Mouse (Mus musculus) embryo, embryonic 10.5 days (tissue): Measurements from ENCODE around the gene Prrx1.

ENCODE experiments used
- DNase-seq: peaks from one replicate; pipeline ENCODE4 v3.0.0-alpha.2; 2015; ENCODE audit warnings: low spot score

Gene Prrx1

DNA sequence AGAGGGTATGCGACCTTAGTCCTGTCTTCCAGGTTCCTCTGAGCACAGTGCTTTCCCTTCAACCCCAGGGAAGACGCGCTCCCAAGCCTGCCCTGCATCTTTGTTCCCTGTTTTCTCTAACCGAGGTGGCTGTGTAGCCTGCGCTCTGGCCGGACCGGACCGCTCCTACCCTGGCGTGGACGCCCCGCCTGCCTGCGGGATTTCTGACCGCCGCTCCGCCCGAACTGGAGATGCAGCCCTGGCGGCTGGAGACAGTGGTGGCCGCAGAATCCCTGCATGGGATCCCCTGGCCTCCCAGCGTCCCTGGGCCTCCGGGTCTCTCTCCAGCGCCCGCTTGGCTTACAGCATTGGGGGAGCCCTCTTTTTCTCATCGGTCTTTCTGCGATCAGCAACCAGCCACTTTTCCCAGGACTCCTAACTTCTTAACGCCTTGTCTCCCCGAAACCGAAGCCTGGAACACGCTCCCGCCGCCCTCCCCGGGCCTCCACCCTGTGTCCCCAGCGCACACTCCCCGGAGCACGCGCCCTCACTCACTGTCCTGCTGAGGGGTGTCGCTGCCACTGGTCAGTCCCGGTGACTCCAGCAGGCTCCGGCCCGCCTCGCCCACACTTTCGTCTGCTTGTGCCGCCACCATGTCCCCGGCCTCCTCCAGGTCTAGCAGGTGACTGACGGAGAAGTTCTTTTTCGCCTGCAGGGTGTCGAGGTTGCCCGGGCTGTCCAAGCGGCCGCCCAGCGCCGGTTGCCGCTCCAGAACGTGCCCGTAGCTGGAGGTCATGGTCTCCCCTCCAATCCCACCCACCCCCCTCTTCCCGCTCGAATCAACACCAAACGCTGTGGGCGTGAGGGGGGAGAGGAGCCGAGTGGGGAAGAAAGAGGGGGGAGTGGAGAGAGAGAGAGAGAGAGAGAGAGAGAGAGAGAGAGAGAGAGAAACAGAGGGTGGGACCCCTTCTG lies 1.4 kb downstream of the Prrx1 start:
- DNase-seq: peak; percentile 66

DNA sequence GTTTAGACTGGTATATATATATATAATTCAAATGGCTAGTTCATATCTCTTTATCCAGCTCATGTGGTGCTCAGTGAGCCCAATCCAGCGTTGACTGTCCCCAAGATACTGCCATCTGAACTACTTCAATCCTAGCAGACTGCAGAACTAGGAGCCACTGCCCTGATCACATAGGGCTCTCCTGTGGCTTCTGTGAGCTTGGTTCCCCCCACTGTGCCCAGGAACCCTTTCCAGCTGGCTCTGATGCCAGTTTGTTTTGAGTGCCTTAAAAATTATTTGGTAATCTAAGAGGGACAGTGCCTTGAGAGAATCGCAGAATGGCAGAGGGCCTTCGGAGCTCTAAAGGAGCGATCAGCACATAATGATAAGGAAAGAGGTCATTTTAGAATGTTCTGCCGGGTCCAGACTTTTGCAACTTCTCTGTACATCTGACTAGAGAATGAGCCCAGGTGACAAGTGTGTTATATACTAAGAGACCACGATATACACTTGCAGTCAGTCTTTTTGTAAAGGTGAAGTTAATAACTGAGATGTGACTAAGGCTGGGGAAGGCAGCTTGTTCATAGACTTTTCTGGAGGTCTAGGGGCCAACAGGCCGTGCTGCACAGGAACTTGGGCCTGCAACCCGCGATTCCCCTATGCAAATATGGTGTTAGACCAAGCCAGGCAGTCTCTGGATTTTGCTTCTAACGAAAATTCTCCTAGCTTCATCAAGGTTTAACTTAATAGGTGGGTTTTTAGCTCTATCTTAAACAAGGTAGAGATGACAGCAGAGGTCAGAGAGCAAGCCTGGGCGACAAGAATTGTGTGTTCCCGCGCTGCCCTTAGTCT lies 2.3 kb downstream of the Prrx1 start:
- DNase-seq: peak; percentile 50

DNA sequence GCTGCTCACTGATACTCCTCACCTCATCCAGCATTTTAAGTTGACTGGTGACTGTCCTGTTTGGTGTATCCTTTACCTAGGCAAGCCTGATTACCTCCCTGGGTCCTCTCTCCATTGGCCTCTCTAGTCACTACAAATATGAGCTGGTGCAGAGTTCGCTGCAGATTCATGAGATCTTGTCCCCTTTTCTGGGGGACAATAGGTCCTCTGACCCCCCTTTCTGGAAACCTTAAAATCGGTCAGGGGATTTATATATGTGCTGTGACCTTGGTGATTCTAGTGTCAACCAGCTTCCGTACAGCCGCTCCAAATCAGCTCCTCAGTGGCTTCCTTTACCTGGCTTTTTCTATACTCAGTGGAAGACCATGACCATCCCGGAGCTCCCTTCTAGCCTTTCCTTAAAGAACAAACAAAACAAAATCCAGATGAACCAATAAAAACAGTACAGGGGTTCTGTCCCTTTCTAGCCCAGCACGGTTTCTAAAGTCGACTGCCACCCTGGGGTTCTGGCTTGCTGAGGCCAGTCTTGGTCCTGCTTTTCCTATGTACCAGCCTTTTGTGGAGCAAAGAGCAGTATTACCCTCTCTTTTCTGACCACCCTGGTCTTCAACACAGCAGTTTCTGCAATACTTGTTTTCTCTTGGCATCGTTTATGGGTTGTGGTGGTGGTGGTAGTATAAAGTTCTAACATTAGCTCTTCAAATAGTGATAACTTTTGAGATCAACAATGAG lies 3.3 kb downstream of the Prrx1 start:
- peak; percentile 27 for DNase-seq

DNA sequence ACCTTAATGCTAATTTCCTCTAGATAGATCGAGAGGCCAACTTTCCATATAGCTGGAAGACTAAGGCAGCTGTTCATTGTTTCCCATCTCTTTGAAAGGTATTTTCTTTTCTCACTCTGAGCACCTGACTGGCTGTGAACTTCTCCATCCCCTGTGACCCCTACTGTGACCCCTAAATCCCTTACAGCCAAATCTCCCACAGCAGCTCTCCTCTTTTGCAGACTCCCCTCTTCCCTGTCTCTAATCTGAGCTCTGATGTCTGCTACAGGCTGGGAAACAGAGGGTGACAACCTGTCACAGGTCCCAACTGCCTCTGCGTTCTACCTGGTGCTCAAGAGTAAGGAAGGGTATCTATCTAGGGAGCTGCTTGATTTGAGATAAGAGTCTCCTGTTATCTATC lies 4.0 kb downstream of the Prrx1 start:
- DNase-seq: peak; percentile 59

DNA sequence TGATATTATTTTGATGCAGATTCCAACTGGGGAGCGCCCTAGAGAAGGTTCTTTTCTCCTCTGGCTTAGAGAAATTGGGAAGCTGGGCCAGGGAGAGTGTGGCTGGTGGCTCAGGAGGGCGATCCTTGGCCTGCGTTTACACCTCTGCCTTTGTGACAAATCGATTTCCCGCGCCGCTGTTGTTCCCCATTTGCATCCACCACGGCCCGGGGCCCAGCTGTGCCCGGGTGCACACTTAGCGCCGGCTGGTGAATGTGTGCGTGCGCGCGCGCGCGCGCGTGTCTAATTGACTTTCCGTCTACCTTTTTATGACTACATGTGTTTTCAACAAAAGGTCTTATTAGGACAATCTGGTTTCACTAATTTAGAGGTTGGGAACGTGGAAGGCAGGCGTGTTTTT lies 4.9 kb downstream of the Prrx1 start:
- peak; percentile 80 for DNase-seq

DNA sequence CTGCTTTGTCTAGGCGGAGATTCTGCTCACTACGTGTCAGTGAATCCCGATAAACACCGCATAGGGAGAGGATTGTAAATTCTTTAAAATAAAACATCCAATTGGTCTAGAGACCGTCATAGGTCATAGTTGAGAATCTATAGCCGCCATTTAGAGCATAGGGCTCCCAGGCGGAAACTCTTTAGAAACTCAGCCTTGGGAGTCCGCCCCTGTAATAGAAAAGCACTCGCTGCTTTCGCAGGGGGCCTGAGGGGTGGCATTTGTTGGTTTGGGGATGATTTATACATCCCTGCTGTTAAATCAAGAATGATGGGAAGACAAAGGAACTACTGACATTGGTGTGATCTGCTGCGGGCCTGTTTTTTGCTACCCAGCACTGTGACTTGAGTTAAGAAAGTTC lies 5.8 kb downstream of the Prrx1 start:
- peak; percentile 52 for DNase-seq

DNA sequence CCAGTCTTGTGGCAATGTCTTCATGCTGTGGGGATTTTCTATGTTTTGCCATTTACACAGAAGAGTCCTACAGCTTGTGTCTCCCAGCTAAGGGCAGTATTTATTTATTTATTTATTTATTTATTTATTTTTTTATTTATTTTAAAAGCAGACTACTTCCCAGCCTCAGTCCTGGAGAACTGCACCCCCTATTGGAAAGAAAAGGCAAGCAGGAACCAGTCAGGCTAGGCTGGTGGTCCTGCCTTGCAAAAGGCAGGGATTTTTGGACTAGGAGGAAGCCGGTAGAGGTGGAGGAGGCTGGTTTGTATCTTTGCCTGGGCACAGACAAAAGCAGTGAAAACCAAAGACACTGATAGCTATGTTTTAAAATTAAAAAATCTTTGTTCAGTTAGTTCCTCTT lies 7.6 kb downstream of the Prrx1 start:
- peak; percentile 40 for DNase-seq

DNA sequence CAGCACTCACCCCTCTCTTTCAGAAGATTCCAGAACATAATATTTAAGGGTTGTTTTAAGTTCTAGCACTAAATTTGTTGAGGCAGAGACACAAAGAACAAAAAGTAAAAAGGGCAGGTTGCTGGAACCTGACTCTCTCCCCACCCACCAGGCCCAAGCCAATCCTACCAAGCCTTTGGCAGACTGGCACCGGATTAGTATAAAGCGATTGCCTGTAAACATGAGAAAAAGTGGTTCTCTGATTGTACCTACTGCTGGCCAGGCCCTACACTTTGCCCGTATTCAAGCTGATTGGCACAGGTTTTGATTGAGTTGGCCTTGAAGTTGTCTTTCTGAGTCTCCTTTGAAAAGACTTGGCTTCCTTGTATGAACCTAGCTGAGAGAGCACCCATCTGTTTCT lies 8.7 kb downstream of the Prrx1 start:
- no peak for DNase-seq

DNA sequence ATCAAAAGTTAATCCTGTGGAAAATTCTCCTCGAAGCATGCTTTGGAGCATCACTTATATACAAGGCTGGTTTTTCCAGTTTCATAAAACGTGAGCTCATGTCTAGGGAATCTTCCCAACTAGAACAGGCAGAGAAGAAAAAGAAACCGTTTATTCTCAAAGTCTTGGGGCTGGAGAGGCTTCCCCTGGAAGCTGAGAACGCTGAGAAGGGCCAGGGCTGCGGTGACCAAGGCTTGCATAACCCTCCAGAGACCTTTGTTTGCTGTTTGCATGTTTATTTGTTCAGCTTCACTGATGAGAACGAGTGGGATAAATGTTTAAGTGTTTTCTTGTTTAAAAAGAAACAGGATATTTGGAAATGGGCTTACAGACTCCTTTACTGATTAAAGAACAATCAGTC lies 11.2 kb downstream of the Prrx1 start:
- no peak for DNase-seq

DNA sequence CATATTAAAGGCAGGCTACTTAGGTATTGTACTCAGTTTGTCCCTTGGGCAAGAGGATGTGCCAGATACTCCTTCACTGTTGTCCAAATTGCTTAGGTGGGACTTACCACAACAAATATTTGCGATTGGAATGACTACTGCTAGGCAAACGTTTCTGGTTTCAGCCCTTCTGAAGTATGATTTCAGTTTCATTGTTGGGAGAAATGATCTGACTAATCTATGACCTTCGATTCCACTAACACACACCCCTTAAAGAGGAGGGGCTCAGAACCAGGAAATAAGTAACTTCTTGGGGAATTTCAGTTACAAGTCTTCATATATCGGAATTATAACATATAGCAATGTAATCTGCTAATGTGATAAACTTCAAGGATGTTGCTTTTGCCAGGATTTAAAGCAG lies 20.4 kb downstream of the Prrx1 start:
- no peak for DNase-seq

DNA sequence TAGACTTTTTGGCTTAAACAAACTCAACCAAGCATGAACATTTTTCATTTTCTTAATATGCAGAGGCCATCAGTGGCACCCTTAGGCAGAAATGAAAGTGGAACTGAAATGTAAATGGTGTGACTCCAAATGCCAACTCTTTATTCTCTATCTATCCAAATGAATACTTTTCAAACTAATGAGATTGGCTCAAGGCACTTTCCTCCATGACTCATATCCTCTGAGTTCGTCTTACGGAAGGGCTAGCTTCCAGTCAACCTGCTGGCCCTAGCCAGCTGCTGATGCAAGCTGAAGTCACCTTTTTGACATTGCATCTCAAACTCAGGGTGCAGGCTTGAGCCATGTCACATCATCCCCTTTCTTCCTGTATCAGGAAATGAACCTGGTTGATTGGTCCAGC lies 21.6 kb downstream of the Prrx1 start:
- DNase-seq: no peak

DNA sequence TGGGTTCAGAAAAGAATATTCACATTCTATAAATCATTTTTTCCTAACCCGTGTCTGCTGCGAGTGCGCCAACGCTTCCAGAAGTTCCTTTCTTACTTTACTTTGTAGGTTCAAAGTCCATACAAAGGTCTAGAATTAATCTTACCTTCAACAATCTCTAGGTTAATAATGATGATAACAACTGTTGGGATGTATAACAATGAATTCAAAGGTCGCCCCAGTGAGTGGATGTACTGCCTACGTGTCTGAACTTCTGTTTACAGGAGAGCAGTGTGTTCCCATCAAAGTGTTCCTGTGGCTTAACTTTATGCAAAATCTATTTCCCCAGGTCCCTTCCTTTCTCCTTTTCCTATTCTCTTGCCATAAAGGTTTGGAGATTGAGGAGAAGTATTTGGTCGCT lies 24.4 kb downstream of the Prrx1 start:
- no peak for DNase-seq

DNA sequence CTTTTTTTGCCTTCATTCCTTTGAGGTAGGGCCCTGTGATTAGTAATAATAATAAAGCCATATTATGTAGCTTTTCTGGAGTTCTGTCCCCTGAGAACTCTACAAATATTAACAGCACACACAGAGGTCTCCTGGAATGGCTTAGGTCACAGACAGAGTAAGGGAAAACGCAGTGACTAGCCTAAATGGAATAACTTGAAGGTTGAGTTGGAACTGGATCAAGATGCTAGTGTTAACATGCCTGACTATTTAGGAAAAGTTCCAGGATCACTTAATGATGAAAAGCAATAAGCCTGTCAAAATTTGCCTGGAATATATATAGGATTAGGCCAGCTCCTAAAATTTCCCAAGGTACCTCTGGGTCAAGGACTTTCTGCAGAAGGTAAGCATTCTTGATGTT lies 28.0 kb downstream of the Prrx1 start:
- no peak for DNase-seq

DNA sequence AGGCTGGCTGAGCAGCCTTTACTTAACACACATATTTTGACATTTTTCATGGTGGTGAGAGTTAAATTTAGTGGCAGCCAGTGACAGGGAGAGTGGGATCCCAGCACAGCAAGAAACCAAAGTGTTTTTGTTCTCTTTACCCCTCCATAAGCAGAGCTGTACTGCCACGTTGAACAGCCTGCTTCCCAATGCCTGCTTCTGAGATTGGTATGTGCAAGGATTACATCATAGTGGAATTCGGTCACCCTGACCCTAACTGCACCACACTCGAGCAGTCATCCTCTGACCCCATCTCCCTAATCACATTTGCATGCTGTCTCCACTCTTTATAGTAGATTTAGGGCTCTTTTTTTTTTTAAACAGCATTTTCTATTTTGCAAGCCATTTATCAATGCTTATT lies 28.4 kb downstream of the Prrx1 start:
- DNase-seq: no peak

DNA sequence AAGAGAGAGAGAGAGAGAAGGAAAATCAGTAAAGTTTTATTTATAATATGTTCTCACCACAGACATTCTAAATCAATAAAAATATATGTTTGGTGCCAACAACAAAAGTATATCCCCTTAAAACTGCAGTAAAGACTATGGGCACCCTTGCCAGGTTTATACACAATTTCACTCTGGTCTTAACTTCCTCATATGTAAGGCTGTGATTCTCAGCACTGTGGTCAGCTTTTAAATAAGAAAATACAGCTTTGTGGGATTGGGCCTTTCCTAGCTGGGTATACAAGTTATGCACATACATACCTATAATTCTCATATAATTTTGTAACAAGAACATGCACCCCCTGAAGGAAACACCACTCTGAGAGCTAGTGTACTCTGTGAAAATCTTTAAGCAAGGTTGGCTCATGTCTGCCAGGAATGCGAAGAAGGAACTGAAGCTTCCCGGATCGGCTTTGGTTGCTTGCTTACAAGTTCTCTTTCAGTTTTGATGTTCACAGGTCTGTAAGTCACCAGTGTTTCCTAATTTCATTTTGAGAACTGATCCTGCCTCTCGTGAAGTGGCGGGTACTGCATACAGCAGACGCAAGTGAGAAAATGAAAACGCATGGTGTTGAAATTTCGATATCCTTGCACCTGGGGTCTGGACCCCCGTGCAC lies 29.4 kb downstream of the Prrx1 start:
- no peak for DNase-seq

DNA sequence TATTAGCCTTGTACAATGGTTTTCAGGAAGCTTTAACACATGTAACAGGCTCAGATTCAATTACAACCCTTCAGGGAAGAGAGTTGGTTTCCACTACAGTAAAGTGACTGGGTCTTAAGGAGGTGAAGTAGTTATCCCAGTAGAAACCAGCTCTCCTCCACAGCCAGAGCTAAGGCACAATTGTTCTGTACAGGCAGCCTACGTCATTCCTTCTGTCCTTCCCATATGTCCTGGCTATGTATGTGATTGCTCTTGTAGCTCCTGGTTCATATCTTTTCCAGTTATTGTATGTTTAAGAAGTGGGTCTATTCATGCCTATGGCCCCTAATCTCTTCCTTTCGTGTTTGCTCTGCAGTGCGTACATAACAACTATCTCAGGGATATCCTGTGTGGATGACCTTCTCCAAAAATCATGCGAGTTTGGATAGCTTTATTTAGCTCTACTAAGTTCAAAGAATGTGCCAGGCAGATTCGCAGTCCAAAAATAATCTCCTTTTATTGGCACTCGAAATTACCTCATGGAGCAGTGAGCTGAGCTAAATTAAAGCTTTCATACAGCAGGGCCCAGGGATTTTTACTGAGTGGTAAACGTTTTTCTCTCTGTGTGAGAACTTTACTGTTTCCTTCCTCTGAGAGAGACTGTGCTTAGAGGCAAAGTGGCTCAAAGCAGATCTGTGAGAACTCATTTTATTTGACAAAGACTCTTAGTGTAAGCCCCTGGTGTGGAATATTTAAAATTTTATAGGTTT lies 31.9 kb downstream of the Prrx1 start:
- DNase-seq: no peak

DNA sequence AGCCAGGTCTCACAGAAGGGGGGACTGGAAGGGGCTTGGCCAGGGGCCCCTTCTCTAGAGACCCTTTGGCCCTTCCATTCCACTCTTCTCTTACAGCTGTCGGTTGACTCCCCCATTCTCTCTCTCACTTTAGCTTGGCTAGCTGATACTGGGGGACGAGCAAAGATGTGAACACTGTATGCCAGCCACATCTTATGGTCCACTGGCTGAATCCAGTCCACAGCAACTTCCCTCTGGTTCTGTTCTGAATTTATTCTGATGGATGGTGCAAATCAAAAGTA lies 32.7 kb downstream of the Prrx1 start:
- no peak for DNase-seq

DNA sequence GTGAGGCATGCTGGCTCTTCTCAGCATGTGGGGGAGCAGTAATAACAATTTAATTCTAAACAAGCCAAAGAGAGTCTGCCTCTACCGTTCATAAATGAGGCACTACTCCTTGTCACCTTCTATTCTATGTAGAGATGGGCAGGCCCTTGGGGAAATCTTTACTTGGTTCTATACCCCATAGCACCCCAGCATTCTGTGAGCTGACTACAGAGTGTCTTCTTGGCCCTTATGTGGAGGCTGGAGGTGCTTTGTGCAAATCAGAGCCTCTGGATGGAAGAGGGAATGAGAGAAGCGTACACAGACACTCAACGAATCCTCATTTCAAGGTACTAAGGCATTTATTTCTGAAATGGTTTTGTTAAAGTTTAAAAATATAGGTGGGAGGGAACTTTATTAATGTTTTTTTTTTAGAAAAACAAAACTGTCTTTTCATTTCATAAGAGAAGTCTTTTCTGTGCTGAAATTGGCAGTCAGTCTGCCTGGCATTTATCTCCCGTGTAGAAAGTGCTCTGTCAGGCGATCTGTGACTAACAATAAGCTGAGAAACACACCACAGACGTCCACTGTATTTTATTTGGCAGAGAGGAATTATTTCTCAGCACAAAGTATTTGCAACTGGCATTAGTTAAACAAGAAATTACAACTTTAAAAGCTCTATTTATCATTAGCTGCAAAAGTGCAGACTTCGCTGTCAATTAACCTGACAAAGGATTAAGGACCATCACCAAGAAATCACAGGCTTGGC lies 33.2 kb downstream of the Prrx1 start:
- no peak for DNase-seq

DNA sequence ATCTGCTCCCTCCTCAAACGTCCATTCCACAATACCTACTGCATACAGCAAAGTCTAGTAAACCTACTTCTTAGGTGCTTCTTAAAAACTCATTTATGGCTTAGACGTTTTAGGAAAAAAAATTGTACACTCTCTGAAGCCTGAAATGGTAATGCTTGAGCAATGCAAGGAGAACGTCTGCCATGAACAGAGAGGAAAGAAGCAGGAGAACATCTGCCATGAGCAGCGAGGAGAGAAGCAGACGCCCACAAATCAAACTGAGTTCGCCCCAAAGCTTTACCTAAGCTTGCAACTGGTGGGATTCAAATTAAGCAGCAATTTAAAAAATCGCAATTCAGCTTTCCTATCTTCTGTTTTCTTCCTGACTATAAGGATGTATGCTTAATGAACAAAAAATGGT lies 36.4 kb downstream of the Prrx1 start:
- no peak for DNase-seq

DNA sequence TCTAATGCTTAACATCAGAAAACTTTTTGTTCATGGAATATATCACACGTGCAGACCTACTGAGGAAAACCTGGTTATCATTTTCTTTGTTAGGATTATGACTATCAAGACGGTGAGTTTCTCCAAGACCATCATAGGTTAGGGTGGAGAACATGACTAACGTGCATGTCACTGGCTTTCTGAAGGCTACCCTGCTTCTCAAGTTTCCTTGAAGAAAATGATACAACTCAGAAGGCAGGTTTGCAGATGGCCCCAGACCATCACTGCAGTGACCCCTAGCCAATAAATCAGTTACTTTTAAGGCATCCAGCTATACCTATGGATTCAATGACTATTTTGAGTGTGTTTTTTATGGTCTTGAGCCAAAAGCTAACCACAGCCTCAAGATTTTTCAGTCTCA lies 38.6 kb downstream of the Prrx1 start:
- DNase-seq: no peak

DNA sequence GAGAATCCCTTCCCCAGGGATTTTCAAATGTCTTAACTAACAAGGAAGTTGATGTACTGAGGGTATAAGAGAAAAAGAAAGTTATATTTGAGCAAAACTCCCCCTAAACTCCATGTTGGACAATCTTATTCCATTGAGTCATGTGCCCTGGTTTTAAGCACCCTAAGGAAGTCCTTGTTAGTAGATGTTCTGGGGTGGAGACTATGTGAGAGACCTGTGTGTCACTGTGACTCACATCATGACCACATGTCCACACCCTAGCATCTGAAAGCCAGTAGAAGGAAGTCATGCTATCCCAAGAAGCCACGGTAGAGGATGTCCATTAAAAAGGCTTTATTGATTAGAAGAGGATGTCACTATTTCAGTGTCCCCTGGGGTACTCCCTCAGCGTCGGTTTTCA lies 40.4 kb downstream of the Prrx1 start:
- DNase-seq: no peak
